Mouse (Mus musculus): ENCODE results near the gene Il4ra. TPM values are rescaled to one million over a fixed set of nuclear protein-coding genes. Genes with fewer than 3 reads are reported as not detected.

Il4ra gene
- polyA plus RNA-seq, 1 experiment from 2014 or later, result 13.2 TPM

GRCm38 (mm10) chr7:125560146-125560785 lies 8.3 kb downstream of the Il4ra start:
- H3K9me3 ChIP-seq (replicated peaks), result no peaks in the 10 kb centered on the region
- H3K27ac ChIP-seq (replicated peaks), result no peak overlapping the region
- ATAC-seq (ENCODE audit: insufficient number of reproducible peaks, low FRiP score, low TSS enrichment, low read depth), result no peak
- H3K4me3 ChIP-seq (replicated peaks), result no peak overlapping the region
- WGBS, result 71% methylated on average over 7 of the region's 7 CpGs
- H3K36me3 ChIP-seq, result 0 out of 2 replicates have a peak, but pooled peaks cover 2% of the 10 kb centered on the region
- no peak overlapping the region for H3K4me2 ChIP-seq (replicated peaks)
- no peaks in the 10 kb centered on the region for H3K27me3 ChIP-seq
- H3K9ac ChIP-seq, result no peak overlapping the region
- peaks cover 40% of the 10 kb centered on the region for H3K4me1 ChIP-seq

GRCm38 (mm10) chr7:125561085-125561690 lies 9.3 kb downstream of the Il4ra start:
- Histone ChIP-seq H3K27ac (replicated peaks) (no peak overlapping the region), H3K9ac (no peak overlapping the region), H3K4me3 (replicated peaks) (no peak overlapping the region), H3K36me3 (0 out of 2 replicates have a peak, but pooled peaks cover 4% of the 10 kb centered on the region), H3K27me3 (no peaks in the 10 kb centered on the region), H3K9me3 (replicated peaks) (no peaks in the 10 kb centered on the region), H3K4me2 (replicated peaks) (no peak overlapping the region), H3K4me1 (peaks cover 40% of the 10 kb centered on the region)
- no peak for ATAC-seq (ENCODE audit: insufficient number of reproducible peaks, low FRiP score, low TSS enrichment, low read depth)
- WGBS, result 52% methylated on average over 9 of the region's 9 CpGs

GRCm38 (mm10) chr7:125562413-125562812 lies 10.5 kb downstream of the Il4ra start:
- no peak overlapping the region; the same call in 1 of the 2 replicates for H3K27ac ChIP-seq (replicated peaks)
- H3K4me3 ChIP-seq (replicated peaks), result no peak overlapping the region
- 0 out of 2 replicates have a peak, but pooled peaks cover 7% of the 10 kb centered on the region for H3K36me3 ChIP-seq
- WGBS, result 34% methylated on average over 4 of the region's 4 CpGs
- no peak overlapping the region for H3K9ac ChIP-seq
- no peak for ATAC-seq (ENCODE audit: insufficient number of reproducible peaks, low FRiP score, low TSS enrichment, low read depth)
- peaks cover 40% of the 10 kb centered on the region for H3K4me1 ChIP-seq
- no peaks in the 10 kb centered on the region for H3K27me3 ChIP-seq
- no peak overlapping the region for H3K4me2 ChIP-seq (replicated peaks)
- no peaks in the 10 kb centered on the region for H3K9me3 ChIP-seq (replicated peaks)

GRCm38 (mm10) chr7:125563093-125563492 lies 11.2 kb downstream of the Il4ra start:
- no peak overlapping the region for H3K4me3 ChIP-seq (replicated peaks)
- H3K27me3 ChIP-seq, result no peaks in the 10 kb centered on the region
- H3K9me3 ChIP-seq (replicated peaks), result no peaks in the 10 kb centered on the region
- H3K4me2 ChIP-seq (replicated peaks), result no peak overlapping the region
- H3K4me1 ChIP-seq, result peaks cover 40% of the 10 kb centered on the region
- ATAC-seq (ENCODE audit: insufficient number of reproducible peaks, low FRiP score, low TSS enrichment, low read depth), result no peak
- no peak overlapping the region for H3K9ac ChIP-seq
- 81% methylated on average over 3 of the region's 3 CpGs for WGBS
- H3K36me3 ChIP-seq, result 0 out of 2 replicates have a peak, but pooled peaks cover 7% of the 10 kb centered on the region
- H3K27ac ChIP-seq (replicated peaks), result no peak overlapping the region

GRCm38 (mm10) chr7:125564316-125565024 lies 12.6 kb downstream of the Il4ra start:
- no peaks in the 10 kb centered on the region for H3K9me3 ChIP-seq (replicated peaks)
- WGBS, result 78% methylated on average over 11 of the region's 11 CpGs
- H3K27ac ChIP-seq (replicated peaks), result no peak overlapping the region
- ATAC-seq (ENCODE audit: insufficient number of reproducible peaks, low FRiP score, low TSS enrichment, low read depth), result no peak
- 0 out of 2 replicates have a peak, but pooled peaks cover 7% of the 10 kb centered on the region for H3K36me3 ChIP-seq
- H3K4me2 ChIP-seq (replicated peaks), result no peak overlapping the region
- H3K27me3 ChIP-seq, result no peaks in the 10 kb centered on the region
- H3K9ac ChIP-seq, result no peak overlapping the region
- no peak overlapping the region for H3K4me3 ChIP-seq (replicated peaks)
- peaks cover 29% of the 10 kb centered on the region for H3K4me1 ChIP-seq

GRCm38 (mm10) chr7:125565516-125566285 lies 13.8 kb downstream of the Il4ra start:
- H3K9ac ChIP-seq, result no peak overlapping the region
- peaks cover 17% of the 10 kb centered on the region for H3K4me1 ChIP-seq
- H3K4me3 ChIP-seq (replicated peaks), result no peak overlapping the region
- H3K4me2 ChIP-seq (replicated peaks), result no peak overlapping the region
- H3K9me3 ChIP-seq (replicated peaks), result no peaks in the 10 kb centered on the region
- no peaks in the 10 kb centered on the region for H3K27me3 ChIP-seq
- H3K27ac ChIP-seq (replicated peaks), result no peak overlapping the region
- 0 out of 2 replicates have a peak, but pooled peaks cover 7% of the 10 kb centered on the region for H3K36me3 ChIP-seq
- ATAC-seq (ENCODE audit: insufficient number of reproducible peaks, low FRiP score, low TSS enrichment, low read depth), result no peak
- 72% methylated on average over 12 of the region's 12 CpGs for WGBS

GRCm38 (mm10) chr7:125566420-125566819 lies 14.5 kb downstream of the Il4ra start:
- 74% methylated on average over 2 of the region's 2 CpGs for WGBS
- Histone ChIP-seq H3K27ac (replicated peaks) (no peak overlapping the region), H3K4me3 (replicated peaks) (no peak overlapping the region), H3K27me3 (no peaks in the 10 kb centered on the region), H3K9me3 (replicated peaks) (no peaks in the 10 kb centered on the region), H3K36me3 (0 out of 2 replicates have a peak, but pooled peaks cover 7% of the 10 kb centered on the region), H3K9ac (no peak overlapping the region), H3K4me1 (peaks cover 10% of the 10 kb centered on the region), H3K4me2 (replicated peaks) (no peak overlapping the region)
- no peak for ATAC-seq (ENCODE audit: insufficient number of reproducible peaks, low FRiP score, low TSS enrichment, low read depth)

- no peak overlapping the region for H3K27ac ChIP-seq (replicated peaks)
- H3K9ac ChIP-seq, result no peak overlapping the region
- no peaks in the 10 kb centered on the region for H3K4me1 ChIP-seq
- H3K4me2 ChIP-seq (replicated peaks), result no peak overlapping the region
- 60% methylated on average over 8 of the region's 8 CpGs for WGBS
- H3K9me3 ChIP-seq (replicated peaks), result no peaks in the 10 kb centered on the region
- H3K4me3 ChIP-seq (replicated peaks), result no peak overlapping the region
- no peak for ATAC-seq (ENCODE audit: insufficient number of reproducible peaks, low FRiP score, low TSS enrichment, low read depth)
- H3K36me3 ChIP-seq, result 0 out of 2 replicates have a peak, but pooled peaks cover 7% of the 10 kb centered on the region
- H3K27me3 ChIP-seq, result no peaks in the 10 kb centered on the region
Observed at GRCm38 (mm10) chr7:125568888-125569287, 17.0 kb downstream of the Il4ra start.

GRCm38 (mm10) chr7:125571891-125572290 lies 20.0 kb downstream of the Il4ra start:
- Histone ChIP-seq H3K27me3 (no peaks in the 10 kb centered on the region), H3K27ac (replicated peaks) (no peak overlapping the region), H3K4me1 (peaks cover 16% of the 10 kb centered on the region), H3K36me3 (0 out of 2 replicates have a peak, but pooled peaks cover 4% of the 10 kb centered on the region), H3K4me2 (replicated peaks) (no peak overlapping the region), H3K9me3 (replicated peaks) (no peaks in the 10 kb centered on the region), H3K4me3 (replicated peaks) (no peak overlapping the region), H3K9ac (no peak overlapping the region)
- no peak for ATAC-seq (ENCODE audit: insufficient number of reproducible peaks, low FRiP score, low TSS enrichment, low read depth)
- 79% methylated on average over 19 of the region's 19 CpGs for WGBS

- 70% methylated on average over 6 of the region's 6 CpGs for WGBS
- H3K36me3 ChIP-seq, result no peaks in the 10 kb centered on the region
- H3K4me1 ChIP-seq, result peaks cover 23% of the 10 kb centered on the region
- H3K9me3 ChIP-seq (replicated peaks), result no peaks in the 10 kb centered on the region
- no peak overlapping the region for H3K4me2 ChIP-seq (replicated peaks)
- H3K27ac ChIP-seq (replicated peaks), result no peak overlapping the region
- H3K27me3 ChIP-seq, result no peaks in the 10 kb centered on the region
- ATAC-seq (ENCODE audit: insufficient number of reproducible peaks, low FRiP score, low TSS enrichment, low read depth), result no peak
- no peak overlapping the region for H3K4me3 ChIP-seq (replicated peaks)
- H3K9ac ChIP-seq, result no peak overlapping the region
Observed at GRCm38 (mm10) chr7:125572737-125573136, 20.8 kb downstream of the Il4ra start.

- no peak overlapping the region for H3K4me3 ChIP-seq (replicated peaks)
- 72% methylated on average over 2 of the region's 2 CpGs for WGBS
- H3K9me3 ChIP-seq (replicated peaks), result no peaks in the 10 kb centered on the region
- H3K36me3 ChIP-seq, result no peaks in the 10 kb centered on the region
- no peak overlapping the region for H3K4me2 ChIP-seq (replicated peaks)
- no peak overlapping the region for H3K9ac ChIP-seq
- H3K27me3 ChIP-seq, result no peaks in the 10 kb centered on the region
- peaks cover 23% of the 10 kb centered on the region for H3K4me1 ChIP-seq
- no peak for ATAC-seq (ENCODE audit: insufficient number of reproducible peaks, low FRiP score, low TSS enrichment, low read depth)
- H3K27ac ChIP-seq (replicated peaks), result no peak overlapping the region
Observed at GRCm38 (mm10) chr7:125573849-125574248, 21.9 kb downstream of the Il4ra start.
